Mouse (Mus musculus) left cerebral cortex, postnatal 10 days (tissue): ENCODE data around the gene Tars. TPM values are rescaled to one million over a fixed set of nuclear protein-coding genes. Genes with fewer than 3 reads are reported as not detected.
A peak's percentile ranks its signal among the peaks of the same experiment; 100 is the strongest.

Source experiments
- DNase-seq, 2 experiments: peaks; one replicate each; pipeline ENCODE4 v3.0.0; 2021 to 2022; ENCODE audit warnings: low spot score in 2 of 2, mixed read lengths in 1 of 2; ENCODE audit errors: extremely low spot score in 1 of 2
- intact Hi-C: fragments of 180-260 bp; cut with DNase I; formaldehyde crosslinking; loops from one replicate; pipeline ENCODE4 v1.15.1; 2025
- total RNA-seq, 2 experiments: library from RNA; stranded (reverse); gene quantifications; 2 replicates each; pipeline ENCODE4 v1.2.3; 2021

The Tars gene
- total RNA-seq = 10 to 100 TPM; 40.4 to 40.9 TPM

- DNase-seq = peak; percentile 98
- intact Hi-C loops = no loop called here
These were observed at the start of gene Tars for GRCm38 (mm10) chr15:11399356-11400067. Gene Tars, minus strand, starts transcription at chr15:11399665.

- DNase-seq = no peak
- intact Hi-C loops = no loop called here
These were observed 37.9 kb upstream of the Tars start for GRCm38 (mm10) chr15:11437361-11437760.

- DNase-seq = no peak
- intact Hi-C loops = no loop called here
These were observed 37.3 kb upstream of the Tars start for GRCm38 (mm10) chr15:11436709-11437280.

- intact Hi-C loops = no loop called here
- no peak for DNase-seq
These were observed 27.4 kb upstream of the Tars start for GRCm38 (mm10) chr15:11426899-11427298.

- DNase-seq = no peak
- intact Hi-C loops = no loop called here
These were observed 14.0 kb upstream of the Tars start for GRCm38 (mm10) chr15:11413484-11413883.

GRCm38 (mm10) chr15:11412542-11412941 is 13.1 kb upstream of the Tars start:
- no peak for DNase-seq
- intact Hi-C loops = no loop called here

- intact Hi-C loops = no loop called here
- DNase-seq = no peak
These were observed 12.4 kb upstream of the Tars start for GRCm38 (mm10) chr15:11411846-11412245.

GRCm38 (mm10) chr15:11408155-11408826 is 8.8 kb upstream of the Tars start:
- DNase-seq = no peak
- intact Hi-C loops = loop anchor here (5.0 kb wide), 2 partner anchors 179 to 499 kb away; partner anchors contain the start of gene Npr3

GRCm38 (mm10) chr15:11407381-11407780 is 7.9 kb upstream of the Tars start:
- peak; percentile 48 to 56 for DNase-seq
- intact Hi-C loops = loop anchor here (2.0 to 5.0 kb wide), 3 partner anchors 180 to 557 kb away; partner anchors contain the start of gene Npr3

- no peak for DNase-seq
These were observed 7.3 kb upstream of the Tars start for GRCm38 (mm10) chr15:11406769-11407168.

GRCm38 (mm10) chr15:11398676-11399350 is 652 bp downstream of the Tars start:
- no peak for DNase-seq
- intact Hi-C loops = no loop called here

More at GRCm38 (mm10) chr15:11406769-11407168, 7.3 kb upstream of the Tars start:
- intact Hi-C loops = loop anchor here (2.0 to 5.0 kb wide), 3 partner anchors 181 to 558 kb away; partner anchors contain the start of gene Npr3

GRCm38 (mm10) chr15:11396421-11396820 is 3.0 kb downstream of the Tars start:
- no peak for DNase-seq
- intact Hi-C loops = no loop called here

GRCm38 (mm10) chr15:11392903-11393302 is 6.6 kb downstream of the Tars start:
- intact Hi-C loops = no loop called here
- no peak for DNase-seq

- DNase-seq = no peak
- intact Hi-C loops = loop anchor here (10.0 kb wide), 1 partner anchor 899 kb away; the partner anchor contains the start of genes Brix1 and Rad1
These were observed 15.7 kb downstream of the Tars start for GRCm38 (mm10) chr15:11383796-11384195.

- no peak for DNase-seq
- intact Hi-C loops = loop anchor here (10.0 kb wide), 1 partner anchor 898 kb away; the partner anchor contains the start of genes Brix1 and Rad1
These were observed 16.9 kb downstream of the Tars start for GRCm38 (mm10) chr15:11382585-11382984.

GRCm38 (mm10) chr15:11380616-11381015 is 18.8 kb downstream of the Tars start:
- no peak for DNase-seq
- intact Hi-C loops = loop anchor here (1.0 to 10.0 kb wide), 3 partner anchors 342 to 896 kb away; partner anchors contain the start of genes Brix1 and Rad1

- DNase-seq = peak in 1 of 2 experiments; percentile 20
These were observed 19.4 kb downstream of the Tars start for GRCm38 (mm10) chr15:11380087-11380530.

GRCm38 (mm10) chr15:11379431-11380086 is 19.9 kb downstream of the Tars start:
- intact Hi-C loops = loop anchor here (1.0 to 10.0 kb wide), 3 partner anchors 341 to 895 kb away; partner anchors contain the start of genes Brix1 and Rad1
- no peak for DNase-seq

More at GRCm38 (mm10) chr15:11380087-11380530, 19.4 kb downstream of the Tars start:
- intact Hi-C loops = loop anchor here (1.0 to 10.0 kb wide), 3 partner anchors 342 to 895 kb away; partner anchors contain the start of genes Brix1 and Rad1
